Mouse (Mus musculus) G1E-ER4 (cell line): ENCODE results near the gene Selenom. TPM values are rescaled to one million over a fixed set of nuclear protein-coding genes. Genes with fewer than 3 reads are reported as not detected.

Source experiments
- GATA1 ChIP-seq: IDR thresholded peaks from one replicate; pipeline ENCODE4 v1.8.0; 2012; ENCODE audit warnings: low read length, inconsistent platforms
- polyA plus RNA-seq: library from polyadenylated mRNA; stranded (reverse); fragments of >175 nt; gene quantifications from 2 replicates; pipeline ENCODE4 v1.2.3, GENCODE M21; 2012

The Selenom gene
- polyA plus RNA-seq, 1 experiment = not detected

DNA sequence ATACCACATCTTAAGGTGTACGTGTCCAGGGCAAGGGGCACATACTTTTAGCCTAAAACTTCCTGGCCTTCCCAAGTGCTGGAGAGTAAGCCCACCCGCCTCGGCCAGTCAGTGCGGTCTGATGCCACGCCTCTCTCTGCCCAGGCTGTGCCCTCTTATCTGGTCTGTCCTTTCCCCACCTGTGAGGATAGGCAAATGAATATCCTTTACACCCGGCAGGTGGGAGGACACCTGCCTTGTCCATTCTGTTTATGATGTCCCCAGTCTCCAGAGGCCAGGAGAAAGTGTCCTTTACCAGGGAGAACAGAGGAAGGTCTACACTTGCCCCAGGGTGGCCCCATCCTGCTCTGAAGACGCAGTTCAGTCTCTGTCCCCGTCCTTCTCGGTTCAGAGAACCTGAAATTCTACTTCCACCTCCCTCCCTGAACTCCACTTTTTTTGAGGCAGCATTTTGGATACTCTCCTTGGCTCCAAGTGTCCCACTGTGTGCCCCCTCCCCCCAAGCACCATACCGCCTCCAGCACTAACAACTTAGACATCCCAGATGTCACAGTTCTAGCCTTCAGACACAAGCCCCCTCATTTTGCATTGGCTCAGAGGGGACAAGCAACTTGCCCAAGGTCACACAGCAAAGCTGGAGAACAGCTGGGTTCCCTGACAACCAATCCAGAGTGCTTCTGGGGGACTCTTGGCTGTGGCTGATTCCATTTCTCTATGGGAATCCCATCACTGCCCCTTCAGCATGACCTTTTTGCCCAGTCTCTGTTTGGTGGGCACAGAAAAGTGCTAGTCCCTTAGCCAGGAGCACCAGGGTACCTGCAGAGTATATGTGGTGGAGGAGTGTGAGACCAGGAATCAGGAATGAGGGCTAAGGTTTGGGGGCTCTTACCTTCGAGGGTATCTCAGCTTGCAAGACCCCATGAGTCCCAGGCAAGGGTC is 10.5 kb upstream of the Selenom start:
- TF ChIP-seq GATA1 = no peak

DNA sequence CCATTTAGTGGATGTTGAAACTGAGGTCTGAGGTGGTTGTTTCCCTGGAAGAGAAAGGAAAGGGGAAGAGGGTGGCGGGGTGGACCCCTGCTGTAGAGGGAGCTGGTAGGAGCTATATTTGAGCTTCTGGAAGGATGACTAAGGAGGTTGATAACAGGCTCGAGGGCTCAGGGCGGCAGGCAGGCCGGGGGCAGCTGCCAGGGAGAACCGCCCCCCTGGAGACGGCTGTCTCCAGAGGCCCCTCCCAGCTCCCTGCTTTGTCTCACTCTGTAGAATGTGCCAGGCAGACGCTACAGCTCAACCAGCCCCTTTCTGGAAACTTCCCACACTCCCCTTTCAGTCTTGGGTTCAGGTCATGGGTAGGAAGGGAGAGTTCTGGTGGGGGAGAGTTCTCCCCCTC is 6.3 kb upstream of the Selenom start:
- no peak for TF ChIP-seq GATA1

DNA sequence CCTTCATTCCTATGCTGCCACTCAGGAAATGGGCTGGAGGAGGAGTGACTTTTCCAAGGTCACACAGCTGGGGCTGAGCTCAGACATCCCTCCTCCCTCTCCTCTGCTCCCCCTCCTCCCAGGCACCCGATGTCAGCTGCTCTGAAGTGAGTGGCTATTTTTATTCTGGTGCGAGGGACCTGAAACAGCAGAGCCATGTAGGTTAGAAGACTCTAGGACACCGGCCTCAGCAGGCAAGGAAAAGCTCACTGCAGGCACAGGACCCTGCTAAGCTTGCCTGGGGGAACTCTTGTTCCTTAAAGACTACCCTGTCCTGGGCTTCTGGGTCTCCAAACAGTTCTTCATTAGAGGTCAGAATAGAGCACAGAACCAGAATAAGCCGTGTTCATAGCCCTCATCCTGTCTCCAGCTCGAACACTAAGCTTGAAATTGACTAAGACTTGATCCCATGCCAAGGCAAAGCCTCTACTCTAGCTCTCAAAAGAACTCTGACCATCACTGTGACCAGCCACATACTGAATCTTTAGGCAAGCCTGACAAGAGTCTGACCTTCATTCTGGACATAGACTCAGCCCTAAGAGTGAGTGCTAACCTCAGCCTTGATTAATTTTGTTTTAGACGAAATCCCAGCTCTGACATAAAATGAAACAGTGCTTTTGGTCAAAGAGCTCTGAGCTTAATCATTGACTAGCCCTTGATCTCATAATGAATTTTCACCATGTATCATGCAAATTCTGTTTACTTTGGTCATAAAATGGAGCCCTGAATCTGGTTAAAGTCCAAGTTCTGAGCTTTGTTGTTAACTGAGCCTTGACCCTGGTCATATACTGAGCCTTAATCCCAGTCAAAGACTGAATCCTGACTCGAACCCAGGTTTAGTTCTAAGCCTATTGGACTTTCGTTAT is 5.1 kb upstream of the Selenom start:
- TF ChIP-seq GATA1 = no peak

DNA sequence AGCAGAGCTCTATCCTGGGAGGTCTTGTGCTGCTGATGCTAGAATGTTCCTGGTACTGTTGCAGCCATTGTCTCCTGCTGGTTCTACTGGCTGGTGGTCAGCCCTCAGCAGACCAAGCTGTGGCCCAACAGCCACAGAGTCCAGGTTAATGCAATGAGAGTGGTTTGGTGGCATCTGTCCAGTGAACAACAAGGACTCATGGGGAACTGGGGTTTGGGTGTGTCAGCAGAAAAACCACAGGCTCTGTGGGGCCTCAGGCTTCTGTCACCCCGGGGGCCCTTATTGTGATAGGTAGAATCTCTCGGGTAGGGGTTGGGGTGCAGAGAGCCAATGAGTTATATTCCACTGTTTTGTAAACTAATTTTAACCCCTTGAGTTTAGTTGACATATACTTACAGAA is 4.2 kb upstream of the Selenom start:
- no peak for TF ChIP-seq GATA1

DNA sequence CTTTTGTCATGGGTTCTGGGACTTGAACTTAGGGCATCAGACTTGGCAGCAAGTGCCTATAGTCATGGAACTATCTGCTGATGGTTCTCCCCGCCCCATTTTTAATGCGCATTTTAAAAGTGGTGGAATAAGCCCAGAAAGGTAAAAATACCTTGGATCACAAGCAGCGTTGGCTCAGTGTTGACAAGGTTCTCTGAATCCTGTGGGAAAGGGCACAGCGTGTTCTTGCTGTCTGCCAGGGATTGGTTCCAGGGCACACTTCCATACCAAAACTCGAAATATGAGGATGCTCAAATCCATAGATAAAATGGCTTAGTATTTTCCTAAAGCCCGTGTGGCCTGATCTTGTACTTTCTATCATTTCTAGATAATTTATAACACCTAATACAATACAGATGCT is 1.2 kb upstream of the Selenom start:
- no peak for TF ChIP-seq GATA1

DNA sequence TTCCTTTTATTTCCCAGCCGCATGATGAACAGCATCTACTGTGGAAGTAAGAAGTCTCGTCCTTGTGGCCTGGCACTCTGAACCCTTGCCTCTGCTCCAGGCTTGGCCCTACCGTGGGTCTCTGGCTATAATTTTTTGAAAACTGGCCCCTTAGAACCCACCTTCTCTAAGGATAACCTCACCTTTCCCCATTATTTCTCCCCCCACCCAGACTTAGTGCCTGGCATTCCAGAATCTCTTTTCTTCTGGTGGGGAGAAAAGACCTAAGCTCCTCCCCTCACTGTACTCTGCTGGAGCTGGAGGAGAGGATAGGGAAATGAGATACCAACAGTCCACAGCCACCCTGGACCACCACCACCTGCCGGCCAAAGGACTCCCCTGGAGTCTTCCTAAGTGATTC is 732 bp downstream of the Selenom start:
- TF ChIP-seq GATA1 = no peak

DNA sequence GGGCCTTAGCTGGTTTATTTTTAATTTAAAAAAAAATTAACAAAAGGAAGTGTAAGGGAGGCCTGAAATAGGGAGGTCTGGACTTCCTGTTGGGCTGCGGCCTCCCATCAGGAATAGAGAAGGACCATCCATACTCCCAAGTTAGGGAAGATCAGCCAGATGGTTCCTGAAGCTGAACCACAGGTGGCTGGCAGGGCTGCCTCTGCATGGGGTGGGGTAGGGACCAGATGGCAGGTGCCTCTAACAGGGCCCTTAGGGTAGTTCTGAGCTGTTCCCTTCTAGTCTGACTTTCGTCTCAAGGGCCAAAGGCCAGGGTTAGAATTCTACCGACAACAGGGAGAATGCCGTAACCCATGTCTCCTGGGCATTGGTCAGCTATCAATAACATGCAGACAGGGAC is 1.2 kb downstream of the Selenom start:
- TF ChIP-seq GATA1 = no peak

DNA sequence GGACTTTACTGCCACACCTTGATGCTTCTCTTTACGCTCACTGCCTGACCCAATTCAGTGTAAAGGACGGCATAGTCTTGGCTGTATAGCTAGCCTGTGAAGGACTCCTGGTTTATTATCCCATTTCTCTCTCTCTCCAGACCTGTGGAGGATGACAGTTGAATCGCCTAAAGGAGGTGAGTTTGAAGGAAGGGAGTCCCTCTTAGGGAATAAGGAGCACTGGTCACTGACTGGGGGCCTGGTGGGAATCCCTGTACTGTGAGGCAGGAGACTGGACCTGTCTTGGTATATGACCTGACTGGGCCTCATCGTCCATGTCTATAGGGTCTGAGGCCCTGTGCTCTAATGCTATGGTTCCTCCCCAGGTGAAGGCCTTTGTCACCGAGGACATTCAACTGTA is 1.6 kb downstream of the Selenom start:
- TF ChIP-seq GATA1 = no peak

DNA sequence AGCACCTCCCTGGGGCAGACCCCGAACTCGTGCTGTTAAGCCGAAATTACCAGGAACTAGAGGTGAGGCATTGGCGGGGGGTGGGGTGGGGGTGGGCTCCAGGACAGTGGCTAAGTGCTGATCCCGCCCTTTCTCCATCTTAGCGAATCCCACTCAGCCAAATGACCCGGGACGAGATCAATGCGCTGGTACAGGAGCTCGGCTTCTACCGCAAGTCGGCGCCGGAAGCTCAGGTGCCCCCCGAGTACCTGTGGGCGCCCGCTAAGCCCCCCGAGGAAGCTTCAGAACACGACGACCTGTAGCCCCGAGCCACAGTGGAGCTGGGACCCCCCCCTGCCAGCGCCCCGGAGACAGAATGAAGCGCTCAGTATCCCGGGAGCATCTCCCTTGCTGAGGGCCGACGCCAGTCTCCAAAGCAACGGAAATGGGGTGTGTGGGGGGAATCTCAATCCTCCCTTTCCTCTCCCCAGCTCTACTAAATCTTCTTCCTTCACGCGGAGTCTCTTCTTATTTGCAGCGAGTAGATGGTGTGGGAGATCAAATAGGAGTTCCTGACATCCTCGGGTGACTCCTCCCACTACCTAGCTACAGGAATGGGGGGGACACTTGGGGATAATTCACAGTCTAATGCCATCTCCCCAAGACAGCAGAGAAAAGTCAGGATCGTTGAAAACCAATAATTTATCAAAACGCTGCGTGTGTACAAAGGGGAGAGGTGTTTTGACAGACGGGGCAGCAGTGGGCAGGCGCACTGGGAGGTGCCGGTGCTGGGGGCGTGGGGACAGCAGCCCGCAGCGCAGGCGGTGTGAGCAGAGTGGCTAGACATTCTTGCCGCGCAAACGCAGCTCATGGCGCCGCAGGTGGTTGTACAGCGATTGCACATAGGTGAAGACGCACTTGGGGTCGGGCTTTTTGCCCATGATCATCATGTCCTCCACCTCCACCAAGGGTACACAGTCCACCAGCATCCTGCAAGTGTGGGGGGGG is 2.7 kb downstream of the Selenom start:
- TF ChIP-seq GATA1 = no peak

DNA sequence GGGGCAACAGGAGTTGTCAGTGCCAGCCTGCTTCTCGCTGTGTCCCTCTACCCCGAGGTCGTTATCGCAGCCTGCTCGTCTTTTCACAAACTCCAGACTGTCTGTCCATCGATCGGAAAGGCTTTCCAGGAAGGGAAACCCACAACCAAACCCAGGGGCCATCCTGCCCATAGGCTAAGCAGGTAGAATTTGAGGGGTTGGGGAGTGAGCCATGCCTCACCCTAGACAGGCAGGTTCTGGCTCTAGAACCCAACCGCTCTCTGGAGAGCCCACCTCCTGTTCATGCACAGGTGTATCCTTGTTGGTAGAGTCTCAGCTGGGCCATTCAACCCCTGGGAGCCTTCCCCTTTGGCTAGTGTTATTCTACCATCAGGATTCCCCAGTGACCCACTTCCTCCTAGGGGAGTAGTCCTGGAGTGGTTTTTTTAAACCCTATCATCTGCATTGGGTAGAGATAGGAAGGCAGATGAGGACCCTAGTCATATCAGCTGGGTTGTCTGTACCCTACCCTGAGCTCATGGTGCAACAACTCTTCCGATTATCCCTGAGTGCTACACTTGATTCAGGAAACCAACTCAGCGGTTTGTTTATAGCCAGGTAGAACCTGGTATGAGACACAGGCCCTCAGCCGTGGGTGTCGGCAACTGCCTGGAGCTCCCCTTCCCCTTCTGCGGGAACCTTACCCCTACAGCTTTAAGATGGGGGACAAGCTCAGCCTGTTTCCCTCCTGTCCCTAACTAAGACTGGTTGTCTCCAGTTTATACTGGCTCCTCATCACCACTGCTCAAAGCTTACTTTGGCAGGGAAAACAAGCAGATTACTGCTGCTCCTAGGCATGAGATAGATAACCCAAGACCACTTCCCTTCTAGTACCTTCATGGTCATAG is 3.6 kb downstream of the Selenom start:
- TF ChIP-seq GATA1 = no peak

DNA sequence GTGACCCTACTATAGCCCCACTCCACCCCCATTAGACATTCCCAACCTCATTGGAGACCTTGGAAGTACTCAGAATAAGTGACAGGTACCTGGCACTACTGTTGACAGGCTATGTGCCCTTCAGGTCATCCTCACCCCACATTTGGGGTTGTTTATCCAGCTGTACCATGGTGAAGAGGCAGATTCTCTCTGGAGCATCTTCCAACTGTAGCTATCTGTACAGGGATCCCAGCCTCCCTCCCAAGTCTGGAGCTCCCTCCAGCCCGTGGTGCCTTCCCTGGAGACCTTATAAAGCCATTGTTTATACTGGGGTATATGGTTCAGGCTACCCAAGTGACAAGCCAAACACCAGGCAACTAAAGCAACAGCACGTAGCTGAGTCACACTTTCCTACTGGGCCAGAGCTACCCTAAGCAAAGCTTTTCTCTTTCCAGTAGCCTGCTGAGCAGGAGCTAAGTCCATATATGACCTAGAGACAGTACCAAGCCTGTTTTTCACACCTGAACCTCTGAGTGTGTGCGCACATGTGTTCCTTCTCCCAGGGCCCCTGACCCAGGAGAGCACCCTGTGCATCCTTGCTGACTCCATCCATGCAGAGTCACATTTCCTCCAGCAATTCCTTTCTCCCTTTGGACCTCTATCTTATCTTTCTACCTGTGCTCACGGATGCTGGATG is 4.7 kb downstream of the Selenom start:
- no peak for TF ChIP-seq GATA1

DNA sequence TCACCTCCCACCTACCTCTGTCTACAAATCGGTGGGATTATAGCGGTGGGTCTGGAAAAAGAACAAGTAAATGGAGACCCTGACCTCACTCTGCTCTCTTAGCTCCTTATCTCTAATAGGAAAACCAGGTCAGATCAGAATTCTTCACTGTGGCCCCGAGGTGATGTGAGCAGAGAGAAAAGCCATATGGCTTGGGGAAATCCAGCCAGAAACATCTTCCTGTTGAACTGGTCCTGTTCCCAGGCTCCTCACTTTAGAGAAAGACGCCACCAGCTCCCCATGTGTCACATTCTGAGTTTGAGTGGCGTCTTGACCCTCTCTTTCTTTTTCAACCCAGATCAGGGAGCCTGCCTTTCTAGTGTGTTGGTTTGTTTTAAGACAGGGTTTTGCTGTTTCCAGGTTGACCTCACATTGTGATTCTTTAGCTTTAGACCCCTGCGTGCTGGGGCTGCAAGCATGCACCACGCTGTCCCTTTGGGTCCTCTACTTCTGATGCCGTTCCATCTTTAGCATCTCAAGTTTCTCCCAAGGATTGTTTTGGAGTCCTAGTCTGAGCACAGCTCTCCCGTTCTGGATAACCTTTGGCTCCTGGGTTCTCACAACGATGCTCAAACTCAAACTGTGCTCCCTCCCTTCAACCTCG is 5.4 kb downstream of the Selenom start:
- no peak for TF ChIP-seq GATA1

DNA sequence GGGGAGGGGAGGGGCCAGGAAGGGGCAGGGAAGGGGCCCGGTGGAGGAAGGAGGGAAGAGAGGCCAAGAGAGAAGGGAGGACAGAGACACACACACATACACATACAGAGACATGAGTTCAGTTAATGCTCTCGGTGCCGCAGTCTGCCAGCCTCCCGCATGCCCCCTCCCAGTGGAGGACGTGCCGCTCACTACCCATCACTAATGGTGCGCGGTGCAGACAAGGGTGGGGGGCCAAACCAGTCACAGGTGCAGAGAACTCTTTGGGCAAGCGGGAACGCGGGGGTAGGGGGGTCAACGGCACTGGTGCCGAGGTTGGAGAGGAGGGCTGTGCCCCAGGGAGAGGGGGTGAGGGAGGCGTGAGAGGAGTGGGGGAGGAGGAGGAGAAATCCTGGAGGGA is 6.4 kb downstream of the Selenom start:
- TF ChIP-seq GATA1 = no peak
